Mouse (Mus musculus): Measurements from ENCODE around the gene Acvr2a.

DNA sequence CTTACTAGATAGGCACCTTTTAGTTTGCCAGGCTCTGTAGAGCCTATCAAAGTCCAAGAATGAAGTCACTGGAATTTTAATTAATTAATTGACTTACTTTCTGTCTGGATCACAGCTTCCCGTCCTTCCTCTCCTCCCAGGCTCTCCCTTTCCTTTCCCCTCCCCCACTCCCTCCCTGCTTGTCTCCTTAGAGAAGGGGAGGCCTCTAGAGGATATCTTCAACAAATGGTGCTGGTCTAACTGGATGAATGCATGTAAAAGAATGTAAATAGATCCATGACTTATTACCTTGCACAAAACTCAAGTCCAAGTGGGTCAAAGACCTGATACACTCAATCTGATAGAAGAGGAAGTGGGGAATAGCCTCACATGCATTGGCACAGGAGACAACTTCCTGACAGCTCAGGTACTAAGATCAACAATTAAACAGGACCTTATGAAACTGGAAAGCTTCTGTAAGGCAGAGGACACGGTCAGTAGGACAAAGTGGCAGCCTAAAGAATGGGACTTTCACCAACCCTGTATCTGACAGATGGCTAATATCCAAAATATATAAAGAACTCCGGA, 20.1 kb downstream of the Acvr2a start:
- TF ChIP-seq EP300 (IDR thresholded peaks at IDR 0.05; ENCODE audit: insufficient read depth, low read depth, low read length) (no peak), CTCF (IDR thresholded peaks at IDR 0.05) (no peak)

Measured in heart, adult 2 months (tissue).